Mouse (Mus musculus): ENCODE measurements around the gene Taf8.

DNA sequence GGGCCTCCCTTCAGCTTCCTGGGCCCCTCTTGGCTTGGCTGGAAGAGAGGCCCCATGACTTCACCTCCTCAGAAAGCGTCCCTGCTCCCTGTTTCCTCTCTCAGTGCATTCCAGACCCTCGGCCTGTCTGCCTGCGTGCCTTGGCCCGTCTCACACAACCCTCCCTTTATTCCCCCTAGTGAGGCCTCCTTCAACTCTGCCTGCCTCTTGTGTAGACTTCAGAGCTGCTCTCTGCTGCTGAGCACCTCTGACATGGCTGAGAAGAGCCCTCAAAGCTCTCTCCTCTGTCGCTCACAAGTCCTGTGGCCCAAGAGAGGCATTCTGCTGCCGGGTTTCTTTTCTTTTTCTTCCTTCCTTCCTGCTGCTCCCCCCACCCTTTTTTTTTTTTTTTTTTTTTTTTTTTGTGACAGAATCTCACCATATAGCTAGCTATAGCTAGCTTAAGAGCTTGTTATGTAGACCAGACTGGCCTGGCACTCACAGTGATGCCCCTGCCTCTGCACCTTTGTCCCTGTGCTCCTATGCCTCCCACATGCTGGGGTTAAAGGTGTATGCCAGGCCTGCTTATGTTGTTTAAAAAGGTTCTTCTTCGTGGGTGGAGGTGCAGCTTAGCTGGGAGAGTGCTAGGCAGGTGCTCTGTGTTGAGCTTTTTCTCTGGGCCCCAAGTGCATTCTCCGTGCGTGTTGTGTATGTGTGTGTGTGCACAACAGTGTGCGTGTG, 25.6 kb upstream of the Taf8 start:
- no peak for TF ChIP-seq CTCF (IDR thresholded peaks at IDR 0.05; ENCODE audit: extremely low read depth, insufficient read length, insufficient replicate concordance, low read depth, low read length)
- no peak for TF ChIP-seq POLR2A (IDR thresholded peaks at IDR 0.05; ENCODE audit: low read depth, low read length)

All from small intestine, adult 2 months (tissue).